Mouse (Mus musculus): ENCODE data around the gene Soga3. TPM values are rescaled to one million over a fixed set of nuclear protein-coding genes. Genes with fewer than 3 reads are reported as not detected.

Gene Soga3
- polyA plus RNA-seq, 1 experiment, result 40.0 TPM

- H3K27ac ChIP-seq (ENCODE audit: insufficient read depth, low read length), result no peak overlapping the region
- TF ChIP-seq POLR2A (IDR thresholded peaks at IDR 0.05; ENCODE audit: extremely low read depth, insufficient read depth, low read length) (no peak), CTCF (IDR thresholded peaks at IDR 0.05; ENCODE audit: extremely low read depth, insufficient read depth, low read length) (no peak)
- no peak overlapping the region for H3K4me3 ChIP-seq (ENCODE audit: insufficient read depth, low read length)
- H3K4me1 ChIP-seq (ENCODE audit: control insufficient read depth, insufficient read depth, low read length), result peaks cover 6% of the 10 kb centered on the region
These were observed 56.2 kb downstream of the Soga3 start for GRCm38 (mm10) chr10:29199835-29200234.

GRCm38 (mm10) chr10:29200609-29201008 is 57.0 kb downstream of the Soga3 start:
- Histone ChIP-seq H3K27ac (ENCODE audit: insufficient read depth, low read length) (no peak overlapping the region), H3K4me1 (ENCODE audit: control insufficient read depth, insufficient read depth, low read length) (peaks cover 6% of the 10 kb centered on the region)
- no peak for TF ChIP-seq POLR2A (IDR thresholded peaks at IDR 0.05; ENCODE audit: extremely low read depth, insufficient read depth, low read length)

GRCm38 (mm10) chr10:29206730-29207129 is 63.1 kb downstream of the Soga3 start:
- TF ChIP-seq POLR2A (IDR thresholded peaks at IDR 0.05; ENCODE audit: extremely low read depth, insufficient read depth, low read length) (no peak), CTCF (IDR thresholded peaks at IDR 0.05; ENCODE audit: extremely low read depth, insufficient read depth, low read length) (peak; percentile 54)
- H3K27ac ChIP-seq (ENCODE audit: insufficient read depth, low read length), result no peak overlapping the region
- H3K4me3 ChIP-seq (ENCODE audit: insufficient read depth, low read length), result no peak overlapping the region
- peaks cover 2% of the 10 kb centered on the region; the same call in 1 of the 2 replicates for H3K4me1 ChIP-seq (ENCODE audit: control insufficient read depth, insufficient read depth, low read length)

More at GRCm38 (mm10) chr10:29200609-29201008, 57.0 kb downstream of the Soga3 start:
- no peak overlapping the region for H3K4me3 ChIP-seq (ENCODE audit: insufficient read depth, low read length)

- Histone ChIP-seq H3K4me1 (ENCODE audit: control insufficient read depth, insufficient read depth, low read length) (peaks cover 4% of the 10 kb centered on the region; the same call in 1 of the 2 replicates), H3K4me3 (ENCODE audit: insufficient read depth, low read length) (no peak overlapping the region)
These were observed 65.1 kb downstream of the Soga3 start for GRCm38 (mm10) chr10:29208735-29209134.

GRCm38 (mm10) chr10:29211453-29211852 is 67.8 kb downstream of the Soga3 start, which contains the start of gene 9330159F19Rik:
Gene 9330159F19Rik, plus strand, starts transcription at chr10:29211606.
- TF ChIP-seq CTCF (IDR thresholded peaks at IDR 0.05; ENCODE audit: extremely low read depth, insufficient read depth, low read length), result no peak
- TF ChIP-seq POLR2A (IDR thresholded peaks at IDR 0.05; ENCODE audit: extremely low read depth, insufficient read depth, low read length), result 0 out of 2 replicates have a peak, but pooled peaks have one; percentile 33
- peaks cover 4% of the 10 kb centered on the region; the same call in 1 of the 2 replicates for H3K4me1 ChIP-seq (ENCODE audit: control insufficient read depth, insufficient read depth, low read length)
- peak within 1 kb of the TSS; percentile 63 for H3K27ac ChIP-seq (ENCODE audit: insufficient read depth, low read length)
- peak within 1 kb of the TSS; percentile 39 for H3K4me3 ChIP-seq (ENCODE audit: insufficient read depth, low read length)

More at GRCm38 (mm10) chr10:29208735-29209134, 65.1 kb downstream of the Soga3 start:
- no peak overlapping the region for H3K27ac ChIP-seq (ENCODE audit: insufficient read depth, low read length)
- TF ChIP-seq POLR2A (IDR thresholded peaks at IDR 0.05; ENCODE audit: extremely low read depth, insufficient read depth, low read length) (no peak), CTCF (IDR thresholded peaks at IDR 0.05; ENCODE audit: extremely low read depth, insufficient read depth, low read length) (no peak)

GRCm38 (mm10) chr10:29213534-29214100 is 70.0 kb downstream of the Soga3 start:
- peaks cover 7% of the 10 kb centered on the region for H3K4me1 ChIP-seq (ENCODE audit: control insufficient read depth, insufficient read depth, low read length)
- H3K4me3 ChIP-seq (ENCODE audit: insufficient read depth, low read length), result peak overlapping the region; percentile 29
- TF ChIP-seq CTCF (IDR thresholded peaks at IDR 0.05; ENCODE audit: extremely low read depth, insufficient read depth, low read length) (no peak), POLR2A (IDR thresholded peaks at IDR 0.05; ENCODE audit: extremely low read depth, insufficient read depth, low read length) (no peak)
- H3K27ac ChIP-seq (ENCODE audit: insufficient read depth, low read length), result peak overlapping the region; percentile 59; the same call in 1 of the 2 replicates

GRCm38 (mm10) chr10:29216957-29217356 is 73.3 kb downstream of the Soga3 start:
- Histone ChIP-seq H3K4me3 (ENCODE audit: insufficient read depth, low read length) (no peak overlapping the region), H3K4me1 (ENCODE audit: control insufficient read depth, insufficient read depth, low read length) (peaks cover 7% of the 10 kb centered on the region), H3K27ac (ENCODE audit: insufficient read depth, low read length) (no peak overlapping the region)
- TF ChIP-seq CTCF (IDR thresholded peaks at IDR 0.05; ENCODE audit: extremely low read depth, insufficient read depth, low read length) (no peak), POLR2A (IDR thresholded peaks at IDR 0.05; ENCODE audit: extremely low read depth, insufficient read depth, low read length) (no peak)

GRCm38 (mm10) chr10:29217451-29217850 is 73.8 kb downstream of the Soga3 start:
- H3K4me3 ChIP-seq (ENCODE audit: insufficient read depth, low read length), result no peak overlapping the region
- H3K4me1 ChIP-seq (ENCODE audit: control insufficient read depth, insufficient read depth, low read length), result peaks cover 7% of the 10 kb centered on the region
- H3K27ac ChIP-seq (ENCODE audit: insufficient read depth, low read length), result no peak overlapping the region
- no peak for TF ChIP-seq POLR2A (IDR thresholded peaks at IDR 0.05; ENCODE audit: extremely low read depth, insufficient read depth, low read length)

GRCm38 (mm10) chr10:29225329-29225728 is 81.7 kb downstream of the Soga3 start:
- Histone ChIP-seq H3K4me3 (ENCODE audit: insufficient read depth, low read length) (no peak overlapping the region), H3K4me1 (ENCODE audit: control insufficient read depth, insufficient read depth, low read length) (no peaks in the 10 kb centered on the region), H3K27ac (ENCODE audit: insufficient read depth, low read length) (no peak overlapping the region)
- no peak for TF ChIP-seq POLR2A (IDR thresholded peaks at IDR 0.05; ENCODE audit: extremely low read depth, insufficient read depth, low read length)
- no peak for TF ChIP-seq CTCF (IDR thresholded peaks at IDR 0.05; ENCODE audit: extremely low read depth, insufficient read depth, low read length)

GRCm38 (mm10) chr10:29231208-29231607 is 87.6 kb downstream of the Soga3 start:
- Histone ChIP-seq H3K4me1 (ENCODE audit: control insufficient read depth, insufficient read depth, low read length) (no peaks in the 10 kb centered on the region), H3K4me3 (ENCODE audit: insufficient read depth, low read length) (no peak overlapping the region), H3K27ac (ENCODE audit: insufficient read depth, low read length) (no peak overlapping the region)
- no peak for TF ChIP-seq CTCF (IDR thresholded peaks at IDR 0.05; ENCODE audit: extremely low read depth, insufficient read depth, low read length)
- no peak for TF ChIP-seq POLR2A (IDR thresholded peaks at IDR 0.05; ENCODE audit: extremely low read depth, insufficient read depth, low read length)

Other genes with a start within 250 kb of the Soga3 start
- gene 2310057J18Rik, start 157.5 kb upstream of the Soga3 start, polyA plus RNA-seq (2012; rRNA removed), result not detected in 2 replicates
- 9.5 and 10.1 TPM in 2 replicates for gene Gm49353, start 55.1 kb downstream of the Soga3 start, polyA plus RNA-seq (2012; rRNA removed)
- 61.4 and 62.0 TPM in 2 replicates for gene 9330159F19Rik, start 67.8 kb downstream of the Soga3 start, polyA plus RNA-seq (2012; rRNA removed)
- gene Echdc1, start 169.3 kb downstream of the Soga3 start, polyA plus RNA-seq (2012; rRNA removed), result 25.6 and 26.2 TPM in 2 replicates
- 89.2 and 91.0 TPM in 2 replicates for gene Rnf146, start 218.6 kb downstream of the Soga3 start, polyA plus RNA-seq (2012; rRNA removed)

All from cortical plate, adult 2 months (tissue).